Mouse (Mus musculus): ENCODE data around the gene Ppp1r14c. TPM values are rescaled to one million over a fixed set of nuclear protein-coding genes. Genes with fewer than 3 reads are reported as not detected.
"Not testable (repeated sequence)": the region's sequence is repeated elsewhere in the genome, so short reads cannot be mapped to it uniquely, and the experiment has no call there.

The Ppp1r14c gene
- polyA plus RNA-seq, 1 experiment, result 0.32 TPM

- H3K79me2 ChIP-seq (ENCODE audit: control insufficient read depth, insufficient read depth), result no peaks in the 10 kb centered on the region
- no peaks in the 10 kb centered on the region for H3K36me3 ChIP-seq (ENCODE audit: control insufficient read depth, insufficient read depth)
- TF ChIP-seq CTCF (IDR thresholded peaks at IDR 0.05; ENCODE audit: control insufficient read depth, insufficient read depth, insufficient read length), result no peak
- TF ChIP-seq MYOG (IDR thresholded peaks at IDR 0.05; ENCODE audit: control insufficient read depth, extremely low read depth, insufficient read length), result no peak
- TF ChIP-seq FOSL1 (IDR thresholded peaks at IDR 0.05; ENCODE audit: insufficient read depth, low read length, poor library complexity, severe bottlenecking), result no peak
- no peak for TF ChIP-seq MYOD1 (IDR thresholded peaks at IDR 0.05; ENCODE audit: control insufficient read depth, insufficient read length, low read depth)
- no peak for TF ChIP-seq USF1 (IDR thresholded peaks at IDR 0.05; ENCODE audit: low read depth)
- TF ChIP-seq CEBPB (IDR thresholded peaks at IDR 0.05; ENCODE audit: low read depth), result no peak
- TF ChIP-seq MAX (IDR thresholded peaks at IDR 0.05), result no peak
- H3K4me3 ChIP-seq (ENCODE audit: insufficient read depth, poor library complexity, severe bottlenecking), result no peak overlapping the region
- no peaks in the 10 kb centered on the region for H3K27me3 ChIP-seq (ENCODE audit: control insufficient read depth, insufficient read depth, insufficient read length)
- no peaks in the 10 kb centered on the region for H3K79me3 ChIP-seq (ENCODE audit: low read depth)
- no peak overlapping the region for H3ac ChIP-seq (ENCODE audit: control insufficient read depth, insufficient read length, low read depth)
Measured at GRCm38 (mm10) chr10:3424016-3424415, 58.2 kb downstream of the Ppp1r14c start.

- TF ChIP-seq MAX (IDR thresholded peaks at IDR 0.05), result no peak
- TF ChIP-seq USF1 (IDR thresholded peaks at IDR 0.05; ENCODE audit: low read depth), result no peak
- TF ChIP-seq CTCF (IDR thresholded peaks at IDR 0.05; ENCODE audit: control insufficient read depth, insufficient read depth, insufficient read length), result no peak
- TF ChIP-seq FOSL1 (IDR thresholded peaks at IDR 0.05; ENCODE audit: insufficient read depth, low read length, poor library complexity, severe bottlenecking), result no peak
- no peak for TF ChIP-seq CEBPB (IDR thresholded peaks at IDR 0.05; ENCODE audit: low read depth)
- TF ChIP-seq MYOD1 (IDR thresholded peaks at IDR 0.05; ENCODE audit: control insufficient read depth, insufficient read length, low read depth), result no peak
- no peak for TF ChIP-seq MYOG (IDR thresholded peaks at IDR 0.05; ENCODE audit: control insufficient read depth, extremely low read depth, insufficient read length)
- Histone ChIP-seq H3K79me3 (ENCODE audit: low read depth) (no peaks in the 10 kb centered on the region), H3K36me3 (ENCODE audit: control insufficient read depth, insufficient read depth) (no peaks in the 10 kb centered on the region), H3ac (ENCODE audit: control insufficient read depth, insufficient read length, low read depth) (no peak overlapping the region), H3K27me3 (ENCODE audit: control insufficient read depth, insufficient read depth, insufficient read length) (no peaks in the 10 kb centered on the region), H3K4me3 (ENCODE audit: insufficient read depth, poor library complexity, severe bottlenecking) (no peak overlapping the region), H3K79me2 (ENCODE audit: control insufficient read depth, insufficient read depth) (no peaks in the 10 kb centered on the region)
Measured at GRCm38 (mm10) chr10:3427689-3428399, 62.0 kb downstream of the Ppp1r14c start.

GRCm38 (mm10) chr10:3434848-3435474 lies 69.1 kb downstream of the Ppp1r14c start:
- Histone ChIP-seq H3K27me3 (ENCODE audit: control insufficient read depth, insufficient read depth, insufficient read length) (no peaks in the 10 kb centered on the region), H3K79me2 (ENCODE audit: control insufficient read depth, insufficient read depth) (no peaks in the 10 kb centered on the region), H3ac (ENCODE audit: control insufficient read depth, insufficient read length, low read depth) (no peak overlapping the region), H3K4me3 (ENCODE audit: insufficient read depth, poor library complexity, severe bottlenecking) (no peak overlapping the region), H3K36me3 (ENCODE audit: control insufficient read depth, insufficient read depth) (no peaks in the 10 kb centered on the region), H3K79me3 (ENCODE audit: low read depth) (no peaks in the 10 kb centered on the region)
- TF ChIP-seq MYOG (IDR thresholded peaks at IDR 0.05; ENCODE audit: control insufficient read depth, extremely low read depth, insufficient read length) (no peak), MAX (IDR thresholded peaks at IDR 0.05) (no peak), FOSL1 (IDR thresholded peaks at IDR 0.05; ENCODE audit: insufficient read depth, low read length, poor library complexity, severe bottlenecking) (no peak)

GRCm38 (mm10) chr10:3440722-3441471 lies 75.0 kb downstream of the Ppp1r14c start:
- Histone ChIP-seq H3K36me3 (ENCODE audit: control insufficient read depth, insufficient read depth) (no peaks in the 10 kb centered on the region), H3K79me3 (ENCODE audit: low read depth) (no peaks in the 10 kb centered on the region), H3ac (ENCODE audit: control insufficient read depth, insufficient read length, low read depth) (no peak overlapping the region), H3K27me3 (ENCODE audit: control insufficient read depth, insufficient read depth, insufficient read length) (no peaks in the 10 kb centered on the region), H3K4me3 (ENCODE audit: insufficient read depth, poor library complexity, severe bottlenecking) (no peak overlapping the region), H3K79me2 (ENCODE audit: control insufficient read depth, insufficient read depth) (no peaks in the 10 kb centered on the region)
- TF ChIP-seq CTCF (IDR thresholded peaks at IDR 0.05; ENCODE audit: control insufficient read depth, insufficient read depth, insufficient read length), result no peak
- TF ChIP-seq MYOG (IDR thresholded peaks at IDR 0.05; ENCODE audit: control insufficient read depth, extremely low read depth, insufficient read length), result no peak
- no peak for TF ChIP-seq CEBPB (IDR thresholded peaks at IDR 0.05; ENCODE audit: low read depth)

GRCm38 (mm10) chr10:3446748-3447147 lies 80.9 kb downstream of the Ppp1r14c start:
- not testable (repeated sequence) for H3ac ChIP-seq (ENCODE audit: control insufficient read depth, insufficient read length, low read depth); H3K4me3 ChIP-seq (ENCODE audit: insufficient read depth, poor library complexity, severe bottlenecking); H3K27me3 ChIP-seq (ENCODE audit: control insufficient read depth, insufficient read depth, insufficient read length); H3K79me3 ChIP-seq (ENCODE audit: low read depth); H3K36me3 ChIP-seq (ENCODE audit: control insufficient read depth, insufficient read depth); H3K79me2 ChIP-seq (ENCODE audit: control insufficient read depth, insufficient read depth)

- no peaks in the 10 kb centered on the region for H3K79me3 ChIP-seq (ENCODE audit: low read depth)
- no peak overlapping the region for H3K4me3 ChIP-seq (ENCODE audit: insufficient read depth, poor library complexity, severe bottlenecking)
- no peaks in the 10 kb centered on the region for H3K36me3 ChIP-seq (ENCODE audit: control insufficient read depth, insufficient read depth)
- H3K27me3 ChIP-seq (ENCODE audit: control insufficient read depth, insufficient read depth, insufficient read length), result no peaks in the 10 kb centered on the region
- TF ChIP-seq USF1 (IDR thresholded peaks at IDR 0.05; ENCODE audit: low read depth) (no peak), FOSL1 (IDR thresholded peaks at IDR 0.05; ENCODE audit: insufficient read depth, low read length, poor library complexity, severe bottlenecking) (no peak), MYOD1 (IDR thresholded peaks at IDR 0.05; ENCODE audit: control insufficient read depth, insufficient read length, low read depth) (no peak), MAX (IDR thresholded peaks at IDR 0.05) (no peak), MYOG (IDR thresholded peaks at IDR 0.05; ENCODE audit: control insufficient read depth, extremely low read depth, insufficient read length) (no peak), CEBPB (IDR thresholded peaks at IDR 0.05; ENCODE audit: low read depth) (no peak), CTCF (IDR thresholded peaks at IDR 0.05; ENCODE audit: control insufficient read depth, insufficient read depth, insufficient read length) (no peak)
- H3ac ChIP-seq (ENCODE audit: control insufficient read depth, insufficient read length, low read depth), result no peak overlapping the region
- H3K79me2 ChIP-seq (ENCODE audit: control insufficient read depth, insufficient read depth), result no peaks in the 10 kb centered on the region
Measured at GRCm38 (mm10) chr10:3448699-3449098, 82.8 kb downstream of the Ppp1r14c start.

Measured in C2C12 (cell line).